Comparison of ENCODE assay signal across 7 mouse cellular contexts in the genomic region with DNA sequence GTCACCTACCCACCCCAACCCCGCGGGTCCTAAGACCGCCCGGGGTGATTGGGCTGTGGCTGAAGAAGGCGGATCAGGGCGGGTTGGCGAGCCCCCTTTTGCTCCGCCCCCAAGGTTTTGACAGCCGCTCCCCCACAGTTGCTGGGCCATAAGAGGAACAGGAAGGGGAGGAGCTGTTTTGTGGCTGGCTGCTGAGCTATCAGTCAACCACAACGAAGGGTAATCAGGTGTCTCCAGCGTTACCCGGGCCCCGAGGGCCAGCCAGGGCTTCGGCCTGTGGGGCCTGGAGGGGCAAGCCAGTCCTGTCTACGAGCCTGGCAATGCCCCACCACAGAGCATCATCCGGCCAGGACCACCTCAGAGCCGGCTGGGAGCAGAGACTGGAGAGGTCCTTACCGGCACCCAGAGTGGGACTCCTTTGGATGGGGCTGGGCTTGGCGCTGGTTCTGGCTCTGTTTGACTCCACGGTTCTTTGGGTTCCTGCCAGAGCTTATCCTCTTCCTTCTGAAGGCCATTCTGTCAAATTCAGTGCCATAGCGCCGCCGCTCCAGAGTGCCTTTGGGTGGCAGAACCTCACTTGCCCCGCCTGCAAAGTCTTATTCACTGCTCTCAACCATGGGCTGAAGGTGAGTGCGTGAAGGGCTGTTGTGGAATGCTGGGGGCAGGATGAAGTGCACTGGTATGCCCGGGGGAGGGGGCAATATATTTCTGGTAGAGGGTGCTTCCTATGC. TPM values are rescaled to one million over a fixed set of nuclear protein-coding genes. Genes with fewer than 3 reads are reported as not detected.
DNase-seq lines count a peak whose midpoint lies in the region; ATAC-seq lines count a peak whose summit lies in the region.

TSS of gene Smpd1 (plus strand) at position 149 of the 731 bp plus-strand sequence.

- 4% methylated on average over 26 of the region's 26 CpGs for WGBS in intestine, embryonic 16.5 days
- WGBS in midbrain, embryonic 11.5 days, result 6% methylated on average over 26 of the region's 26 CpGs

- H3K9ac ChIP-seq in intestine, embryonic 16.5 days (ENCODE audit: low read depth, low read length), result peak within 1 kb of the TSS; percentile 76
- H3K9ac ChIP-seq in midbrain, embryonic 11.5 days (ENCODE audit: low read length), result peak within 1 kb of the TSS; percentile 81

- no peaks in the 10 kb centered on the region for H3K9me3 ChIP-seq in intestine, embryonic 16.5 days (ENCODE audit: control insufficient read depth, low read length)
- H3K9me3 ChIP-seq in midbrain, embryonic 11.5 days (ENCODE audit: control insufficient read depth, low read length), result no peaks in the 10 kb centered on the region

- peaks cover 3% of the 10 kb centered on the region; the same call in 1 of the 2 replicates for H3K36me3 ChIP-seq in intestine, embryonic 16.5 days (ENCODE audit: control insufficient read depth, insufficient read depth, low read length)
- H3K36me3 ChIP-seq in midbrain, embryonic 11.5 days (ENCODE audit: control insufficient read depth, insufficient read depth, low read length), result no peaks in the 10 kb centered on the region; the same call in 1 of the 2 replicates

- DNase-seq in adrenal gland, adult 18-20 months (ENCODE audit: low spot score in 2 of 2), result peak; percentile 79 to 80
- DNase-seq in embryo, embryonic 11 days, result peak; percentile 95
- peak; percentile 82 to 90 for DNase-seq in gastrocnemius, postnatal 36 days
- peak; percentile 89 for DNase-seq in left cerebral cortex, postnatal 36 days (ENCODE audit: low spot score in 2 of 2)
- DNase-seq in midbrain, embryonic 11.5 days (ENCODE audit: low spot score, missing footprints), result peak; percentile 97
- peak; percentile 92 for DNase-seq in skeletal muscle tissue, adult 2 months (ENCODE audit: low read depth, low spot score)

- intact Hi-C loops in gastrocnemius, postnatal 36 days (cut with DNase I), result loop anchor here (2.0 kb wide), 1 partner anchor 26 kb away; the partner anchor contains the start of gene Apbb1
- intact Hi-C loops in left cerebral cortex, postnatal 36 days (cut with DNase I), result loop anchor here (2.0 to 5.0 kb wide), 2 partner anchors 26 to 48 kb away; partner anchors contain the start of genes Apbb1 and Hpx

- no peaks in the 10 kb centered on the region for H3K27me3 ChIP-seq in intestine, embryonic 16.5 days (replicated peaks; ENCODE audit: control insufficient read depth, insufficient read depth, low read length)
- H3K27me3 ChIP-seq in midbrain, embryonic 11.5 days (ENCODE audit: control insufficient read depth, insufficient read depth, low read length), result no peaks in the 10 kb centered on the region

- peak within 1 kb of the TSS; percentile 69 for H3K4me3 ChIP-seq in intestine, embryonic 16.5 days (ENCODE audit: low read length)
- peak within 1 kb of the TSS; percentile 57 for H3K4me3 ChIP-seq in midbrain, embryonic 11.5 days (ENCODE audit: low read depth, low read length)

- peak; percentile 97 for ATAC-seq in intestine, embryonic 16.5 days
- peak; percentile 95 for ATAC-seq in midbrain, embryonic 11.5 days (ENCODE audit: low FRiP score)

- peaks cover 9% of the 10 kb centered on the region for H3K4me1 ChIP-seq in intestine, embryonic 16.5 days (ENCODE audit: control insufficient read depth, insufficient read depth, low read length)
- peaks cover 7% of the 10 kb centered on the region for H3K4me1 ChIP-seq in midbrain, embryonic 11.5 days (ENCODE audit: control insufficient read depth, insufficient read depth, low read length)

- H3K4me2 ChIP-seq in intestine, embryonic 16.5 days (ENCODE audit: low read depth, low read length), result peak within 1 kb of the TSS; percentile 68
- H3K4me2 ChIP-seq in midbrain, embryonic 11.5 days, result peak within 1 kb of the TSS; percentile 81

- no peak within 1 kb of the TSS for H3K27ac ChIP-seq in intestine, embryonic 16.5 days (ENCODE audit: low read length)
- no peak within 1 kb of the TSS for H3K27ac ChIP-seq in midbrain, embryonic 11.5 days (ENCODE audit: low read depth, low read length)

RNA-seq across cellular contexts. Expression of gene Smpd1, which starts in this region (rescaled TPM):
- total RNA-seq in adrenal gland, adult 18-20 months (2021), result 10 to 100 TPM; 50.3 to 54.5 TPM
- 10 to 100 TPM; 50.9 to 51.5 TPM for total RNA-seq in gastrocnemius, postnatal 36 days (2021)
- 32.8 and 33.0 TPM in 2 replicates for polyA plus RNA-seq in intestine, embryonic 16.5 days (2015; fragmentation: Nextera tagmentation; extraction: Ambion mirVana)
- 100 to 1,000 TPM in 1 of 2 experiments, 10 to 100 TPM in 1; 97.4 to 114 TPM for total RNA-seq in left cerebral cortex, postnatal 36 days (2021)
- polyA plus RNA-seq in midbrain, embryonic 11.5 days (2014; fragmentation: Nextera tagmentation; extraction: Ambion mirVana), result 42.0 and 47.3 TPM in 2 replicates
